Mouse (Mus musculus): ENCODE measurements around the gene Dync1li1. TPM values are rescaled to one million over a fixed set of nuclear protein-coding genes. Genes with fewer than 3 reads are reported as not detected.
"Not testable (repeated sequence)": the region's sequence is repeated elsewhere in the genome, so short reads cannot be mapped to it uniquely, and the experiment has no call there.

The Dync1li1 gene
- total RNA-seq, 2 experiments from 2014 or later: 45.7 to 49.6 TPM

DNA sequence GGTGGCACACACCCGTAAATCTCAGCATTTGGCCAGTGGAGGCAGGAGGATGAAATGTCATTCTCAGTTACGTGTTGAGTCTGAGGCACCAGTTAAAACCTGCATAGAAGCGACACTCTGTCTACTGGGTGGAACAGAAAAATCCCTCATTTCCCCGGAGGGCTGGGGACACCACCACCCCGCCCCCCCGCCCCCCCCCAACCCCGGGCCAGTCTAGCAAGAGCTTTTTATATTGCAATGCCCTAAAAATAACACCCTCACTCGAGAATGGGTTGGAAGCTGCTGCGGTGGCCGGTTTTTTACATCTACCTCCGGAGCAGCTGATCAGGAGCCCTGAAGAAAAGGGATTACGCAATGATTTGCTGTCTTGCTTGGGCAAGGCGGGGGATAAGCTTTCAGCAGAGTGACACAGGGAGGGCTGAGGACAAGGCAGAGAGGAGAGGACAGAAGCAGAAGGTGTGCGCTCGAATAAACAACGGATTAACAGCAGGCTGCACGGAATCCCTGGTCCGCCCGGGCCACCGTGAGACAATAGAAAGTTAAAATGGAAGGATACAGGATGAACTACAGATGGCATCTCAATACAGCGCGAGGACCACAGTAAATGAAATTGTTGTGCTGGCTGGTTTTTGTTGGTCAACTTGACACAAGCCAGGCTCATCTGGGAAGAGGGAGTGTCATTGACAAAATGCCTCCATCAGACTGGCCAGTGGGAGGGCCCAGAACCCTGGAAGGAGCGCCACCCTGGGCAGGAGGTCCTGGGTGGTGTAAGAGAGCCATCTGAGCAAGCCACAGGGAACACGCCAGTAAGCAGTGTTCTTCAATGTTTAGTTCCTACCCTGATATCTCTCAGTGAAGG lies 15.7 kb upstream of the Dync1li1 start:
- DNase-seq (ENCODE audit: low spot score in 2 of 2): no peak

DNA sequence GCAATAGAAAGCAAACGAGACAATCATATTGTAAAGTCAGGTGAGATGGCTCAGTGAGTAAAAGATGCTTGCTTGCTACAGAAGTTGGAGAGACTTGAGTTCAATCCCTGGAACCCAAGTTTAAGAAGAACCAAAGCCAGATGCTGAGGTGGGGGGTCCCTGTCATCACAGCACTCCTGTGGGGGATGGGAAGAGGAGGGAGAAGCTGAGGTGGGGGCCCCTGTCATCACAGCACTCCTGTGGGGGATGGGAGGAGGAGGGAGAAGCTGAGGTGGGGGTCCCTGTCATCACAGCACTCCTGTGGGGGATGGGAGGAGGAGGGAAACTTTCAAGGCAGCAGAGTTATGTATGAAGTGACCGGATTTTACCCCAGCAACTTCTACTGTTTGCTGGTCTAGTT lies 15.0 kb upstream of the Dync1li1 start:
- DNase-seq (ENCODE audit: low spot score in 2 of 2): no peak

DNA sequence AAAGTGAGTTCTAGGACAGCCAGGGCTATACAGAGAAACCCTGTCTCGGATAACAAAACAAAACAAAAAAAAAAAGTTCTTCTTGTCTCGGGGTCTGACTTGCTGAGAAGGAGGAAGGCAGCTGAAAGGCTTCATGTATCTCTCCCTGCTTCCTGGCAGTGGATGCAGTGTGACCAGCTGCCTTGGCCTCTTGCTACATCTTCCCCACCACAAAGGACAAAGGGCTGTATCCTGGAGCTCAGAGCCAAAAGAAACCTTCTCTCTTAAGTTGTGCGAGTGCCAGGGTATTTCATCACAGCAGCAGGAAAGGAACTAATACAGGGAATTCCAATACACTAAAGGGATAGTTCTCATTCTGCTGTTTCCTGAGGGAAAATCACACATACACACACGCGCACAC lies 10.0 kb upstream of the Dync1li1 start:
- no peak for DNase-seq (ENCODE audit: low spot score in 2 of 2)

DNA sequence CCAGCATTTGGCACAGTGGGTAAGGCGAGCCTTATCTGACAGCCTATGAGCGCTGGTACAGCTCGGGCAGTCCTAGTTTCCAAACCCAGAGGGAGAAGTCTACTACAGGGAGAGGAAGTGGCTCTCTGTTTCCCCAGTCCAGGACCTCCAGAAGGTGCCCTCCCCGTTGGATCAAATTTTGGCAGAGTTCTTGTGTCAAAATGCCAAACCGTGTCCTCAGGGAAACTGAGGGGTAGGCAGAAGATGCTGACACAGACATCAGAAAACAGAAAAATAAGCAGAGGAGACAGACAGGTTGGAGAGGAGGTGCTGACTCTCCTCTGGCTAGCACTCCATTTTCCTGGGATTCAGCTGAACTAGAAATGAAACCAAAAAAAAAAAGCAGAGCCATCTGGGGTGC lies 8.6 kb upstream of the Dync1li1 start:
- no peak for DNase-seq (ENCODE audit: low spot score in 2 of 2)

DNA sequence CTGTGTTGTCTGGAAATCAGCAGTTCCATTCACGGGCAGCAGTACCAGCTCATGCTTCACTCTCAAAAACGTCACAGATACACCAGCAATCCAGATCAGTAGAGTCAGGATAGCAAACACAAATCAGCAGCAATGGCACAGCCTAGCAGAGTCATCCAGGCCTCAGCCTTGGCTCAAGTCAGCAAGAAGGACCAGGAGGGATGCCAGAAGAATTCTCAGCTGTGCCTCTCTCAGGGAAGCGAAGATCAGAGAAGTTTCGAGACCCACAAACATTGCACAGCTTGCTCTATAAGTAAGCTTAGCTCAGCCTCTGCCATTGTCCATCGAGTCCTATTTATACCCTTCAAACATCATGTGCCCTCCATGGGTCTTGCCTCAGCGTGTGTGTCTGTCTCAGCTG lies 8.1 kb upstream of the Dync1li1 start:
- DNase-seq (ENCODE audit: low spot score in 2 of 2): no peak

DNA sequence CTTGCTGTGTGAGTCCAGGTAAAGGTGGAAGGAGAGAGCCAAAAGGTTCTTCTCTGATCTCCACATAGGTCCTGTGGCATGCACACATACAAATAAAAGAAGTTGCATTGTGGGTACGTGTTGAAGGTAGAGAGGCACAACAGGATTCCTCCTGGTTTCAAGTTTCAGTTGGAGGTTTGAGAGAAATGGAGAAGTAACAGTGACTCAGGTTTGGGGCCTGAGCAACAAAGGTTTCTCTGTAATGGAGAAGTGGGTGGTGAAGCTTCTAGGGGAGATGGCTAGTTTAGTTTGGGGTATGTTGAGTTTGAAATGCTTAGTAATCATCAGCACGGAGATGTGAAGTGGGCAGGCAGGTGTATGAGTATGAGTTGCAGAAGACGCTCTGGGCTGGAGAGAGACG lies 6.4 kb upstream of the Dync1li1 start:
- no peak for DNase-seq (ENCODE audit: low spot score in 2 of 2)

DNA sequence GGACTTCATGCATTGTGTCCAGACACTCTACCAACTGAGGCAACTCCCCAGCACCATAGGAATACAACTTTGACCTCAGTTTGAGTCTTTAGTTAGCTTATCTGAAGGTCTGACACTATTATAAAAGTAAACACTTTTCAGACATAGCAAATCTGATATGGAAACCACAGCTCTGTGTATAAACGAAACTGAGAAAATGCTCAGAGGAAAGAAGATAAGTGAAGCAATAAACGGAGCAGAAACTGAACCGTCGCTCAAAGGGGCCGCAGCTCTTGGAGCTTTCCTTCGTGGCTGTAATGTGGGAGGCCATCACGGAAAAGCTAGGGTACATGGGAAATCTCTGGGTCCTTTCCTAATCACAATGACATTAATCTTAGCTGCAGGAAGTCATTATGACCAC lies 2.3 kb upstream of the Dync1li1 start:
- no peak for DNase-seq (ENCODE audit: low spot score in 2 of 2)

DNA sequence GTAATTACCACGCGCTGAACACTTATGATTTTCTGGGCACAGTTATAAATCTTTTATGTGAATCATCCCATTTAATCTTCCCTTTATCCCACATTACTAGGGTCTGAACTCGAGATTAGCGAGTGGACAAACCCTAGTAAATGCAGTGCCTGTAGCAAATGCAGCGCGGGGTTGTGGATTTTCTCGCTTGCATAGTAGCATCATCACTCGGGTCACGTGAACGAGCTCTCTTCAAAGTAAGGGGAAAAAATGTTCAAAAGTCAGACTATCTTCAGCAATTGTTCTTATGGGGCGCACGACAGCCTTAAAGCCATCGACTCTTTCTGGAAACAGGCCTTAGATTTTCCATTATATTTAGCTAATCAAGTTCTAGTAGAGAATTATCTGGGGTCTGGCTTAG lies 951 bp upstream of the Dync1li1 start:
- DNase-seq (ENCODE audit: low spot score in 2 of 2): no peak

DNA sequence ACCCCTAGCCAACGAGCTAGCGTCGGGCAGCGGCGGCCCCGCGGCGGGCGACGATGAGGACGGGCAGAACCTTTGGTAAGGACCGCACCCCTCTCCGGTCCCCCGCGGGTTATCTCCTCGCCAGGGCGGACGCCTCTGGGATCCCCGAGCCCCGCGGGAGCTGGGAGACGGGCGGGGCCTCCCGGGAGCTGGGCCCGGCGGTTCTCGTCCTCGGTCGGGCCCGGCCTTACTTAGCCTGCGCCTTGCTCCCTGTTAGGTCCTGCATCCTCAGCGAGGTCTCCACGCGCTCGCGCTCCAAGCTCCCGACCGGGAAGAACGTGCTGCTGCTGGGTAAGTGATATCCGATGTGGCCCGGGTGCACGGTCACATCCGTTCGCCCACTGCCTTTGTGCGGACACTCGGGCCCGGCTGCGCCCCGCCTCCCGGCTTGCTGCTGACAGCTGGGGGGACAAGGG lies 390 bp downstream of the Dync1li1 start:
- peak; percentile 13 to 53 for DNase-seq (ENCODE audit: low spot score in 2 of 2)

DNA sequence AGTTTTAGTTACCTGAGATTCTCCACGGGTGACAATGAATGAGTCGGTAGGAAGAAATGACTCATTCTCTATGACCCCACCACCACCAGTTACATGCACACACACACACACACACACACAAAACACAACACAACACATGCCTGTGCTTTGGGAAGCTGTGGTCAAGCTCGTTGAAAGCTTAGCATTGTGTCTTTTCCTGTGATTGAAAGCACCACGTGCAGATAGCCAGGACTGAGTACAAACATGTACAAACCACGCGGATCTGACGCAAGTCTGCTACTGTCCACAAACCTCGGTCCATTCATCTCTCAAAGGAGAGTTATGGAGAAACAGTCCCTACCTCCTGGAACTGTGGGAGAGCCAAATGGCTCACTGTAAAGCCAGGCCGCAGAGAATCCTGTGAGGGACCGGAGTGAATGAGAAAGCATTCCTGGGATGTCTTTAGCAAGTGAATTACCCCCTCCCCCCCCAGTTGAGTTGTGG lies 1.6 kb downstream of the Dync1li1 start:
- no peak for DNase-seq (ENCODE audit: low spot score in 2 of 2)

DNA sequence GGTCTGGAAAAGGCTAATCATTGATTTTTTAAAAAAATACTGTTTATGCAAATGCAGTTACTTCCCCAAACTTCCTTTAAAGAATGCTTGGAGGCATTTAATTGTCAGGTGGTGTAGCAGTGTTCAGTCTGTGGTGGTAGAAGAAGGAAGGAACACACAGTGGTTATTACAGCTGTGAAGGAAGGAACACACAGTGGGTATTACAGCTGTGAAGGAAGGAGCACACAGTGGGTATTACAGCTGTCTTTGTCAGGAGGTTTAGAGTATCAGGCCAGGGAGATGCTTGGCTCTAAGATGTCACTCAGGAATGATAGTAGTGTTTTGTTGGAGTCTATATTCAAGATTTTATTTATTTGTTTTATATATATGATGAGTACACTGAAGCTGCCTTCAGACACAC lies 2.5 kb downstream of the Dync1li1 start:
- no peak for DNase-seq (ENCODE audit: low spot score in 2 of 2)

DNA sequence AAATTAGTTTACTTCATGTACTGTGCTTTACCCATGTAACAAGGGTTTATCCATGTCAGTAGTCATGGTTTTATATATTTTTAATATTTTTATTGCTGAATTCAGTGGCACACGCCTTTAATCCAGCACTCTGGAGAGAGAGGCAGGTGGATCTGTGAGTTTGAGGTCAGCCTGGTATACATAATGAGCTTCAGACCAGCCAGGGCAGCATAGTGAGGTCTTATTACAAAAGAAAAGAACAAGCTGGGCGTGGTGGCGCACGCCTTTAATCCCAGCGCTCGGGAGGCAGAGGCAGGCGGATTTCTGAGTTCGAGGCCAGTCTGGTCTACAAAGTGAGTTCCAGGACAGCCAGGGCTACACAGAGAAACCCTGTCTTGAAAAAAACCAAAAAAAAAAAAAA lies 7.1 kb downstream of the Dync1li1 start:
- not testable (repeated sequence) for DNase-seq (ENCODE audit: low spot score in 2 of 2)

DNA sequence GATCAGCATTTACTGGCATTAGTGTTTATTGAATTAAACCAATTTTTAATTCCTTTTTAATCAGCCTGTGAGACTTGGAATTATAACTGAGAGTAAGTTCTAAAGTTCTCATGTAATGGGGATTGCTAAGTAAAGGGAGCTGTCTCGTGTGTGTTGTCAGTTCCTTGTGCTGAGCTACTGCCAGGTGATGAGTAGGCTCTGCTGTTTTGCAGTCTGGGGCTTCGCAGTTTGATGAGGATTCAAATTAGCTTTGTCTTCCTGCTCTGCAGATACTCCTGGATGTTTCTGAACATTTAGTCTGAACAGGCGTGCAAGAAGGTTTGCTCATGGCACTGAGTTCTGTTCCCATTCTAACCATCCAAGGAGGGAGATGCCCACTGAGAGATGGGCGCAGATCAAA lies 8.5 kb downstream of the Dync1li1 start:
- no peak for DNase-seq (ENCODE audit: low spot score in 2 of 2)

DNA sequence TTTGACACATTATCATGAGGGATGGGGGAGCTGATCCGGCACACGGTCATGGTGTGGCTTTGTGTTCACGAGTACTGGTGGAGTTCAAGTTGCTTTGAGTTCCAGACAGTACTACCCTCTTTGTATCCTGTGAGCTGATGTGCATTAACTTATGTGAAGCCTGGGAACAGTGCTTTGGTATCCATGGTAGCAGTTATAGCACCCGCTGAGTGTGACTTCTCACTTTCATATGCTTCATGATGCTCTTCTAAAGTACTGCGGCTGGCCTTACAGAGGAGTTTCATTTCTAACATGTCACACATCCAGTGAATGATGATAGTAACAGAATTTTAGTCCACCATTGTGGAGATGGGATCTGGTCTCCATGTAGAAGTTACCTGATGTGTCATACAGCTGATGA lies 9.3 kb downstream of the Dync1li1 start:
- no peak for DNase-seq (ENCODE audit: low spot score in 2 of 2)

DNA sequence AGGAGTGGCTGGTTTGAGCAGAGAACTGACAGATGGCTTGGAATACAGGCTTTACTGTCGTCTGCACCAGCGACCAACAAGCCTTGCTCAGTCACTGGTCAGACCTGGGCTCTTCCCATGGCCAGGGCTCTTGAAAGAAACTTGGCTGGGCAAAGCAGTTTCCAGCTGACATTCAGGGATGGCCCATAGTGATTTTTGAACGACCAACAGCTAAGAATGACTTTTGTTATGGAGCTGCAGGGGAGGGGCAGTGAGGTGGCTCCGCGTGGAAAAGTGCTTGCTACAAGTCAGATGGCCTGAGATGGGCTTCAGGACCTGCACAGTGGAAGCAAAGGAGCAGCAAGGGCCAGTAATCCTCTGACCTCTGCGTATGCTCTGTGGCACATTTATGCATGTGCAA lies 10.7 kb downstream of the Dync1li1 start:
- no peak for DNase-seq (ENCODE audit: low spot score in 2 of 2)

DNA sequence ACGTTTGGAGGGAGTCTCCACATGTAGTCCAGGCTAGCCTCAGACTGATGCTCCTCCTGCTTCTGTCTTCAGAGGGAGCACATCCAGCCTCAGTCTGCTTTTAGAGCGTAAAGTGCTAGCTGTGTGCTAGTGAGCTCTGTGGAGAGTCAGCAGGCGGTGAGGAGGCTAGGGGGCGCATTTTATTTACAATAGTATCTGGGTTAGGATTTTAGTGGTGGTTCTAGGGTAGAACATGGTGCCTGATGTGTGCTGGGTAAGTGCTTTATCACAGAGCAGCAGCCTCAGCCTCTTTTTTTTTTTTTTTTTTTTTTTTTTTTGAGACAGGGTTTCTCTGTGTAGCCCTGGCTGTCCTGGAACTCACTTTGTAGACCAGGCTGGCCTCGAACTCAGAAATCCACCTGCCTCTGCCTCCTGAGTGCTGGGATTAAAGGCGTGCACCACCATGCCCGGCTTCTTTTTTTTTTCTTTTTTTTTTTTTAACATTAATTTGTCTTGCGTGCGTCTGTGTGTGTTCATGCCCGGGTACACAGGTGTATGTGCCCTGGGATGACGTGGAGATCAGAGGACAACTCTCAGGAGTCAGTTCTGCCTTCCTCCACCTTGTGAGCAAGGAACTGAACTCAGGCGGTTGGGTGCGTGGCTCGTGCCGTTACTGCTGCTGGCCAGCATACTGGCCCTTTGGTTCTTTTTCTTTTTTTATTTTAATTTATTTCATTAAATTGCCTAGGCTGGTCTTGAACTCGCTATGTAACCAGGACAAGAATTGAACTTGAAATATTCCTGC lies 11.5 kb downstream of the Dync1li1 start:
- no peak for DNase-seq (ENCODE audit: low spot score in 2 of 2)

DNA sequence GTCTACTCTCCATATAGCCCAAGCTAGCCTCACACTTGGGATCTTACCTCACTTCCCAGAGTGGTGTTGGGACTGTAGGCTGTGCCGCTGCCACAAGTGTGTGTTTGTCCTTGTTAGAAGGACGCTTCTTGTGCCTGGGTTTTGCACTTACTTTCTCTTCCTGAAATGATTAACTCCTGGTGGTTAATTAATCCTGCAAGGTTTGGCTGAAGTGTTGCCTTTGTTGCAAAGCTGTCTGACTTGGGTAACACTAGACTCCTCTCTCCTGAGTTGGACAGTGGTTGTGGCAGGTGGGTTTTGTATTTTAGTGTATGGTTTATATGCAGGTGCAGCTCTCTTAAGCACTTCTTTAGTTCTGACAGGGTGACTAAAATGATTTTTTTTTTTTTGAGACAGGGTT lies 12.4 kb downstream of the Dync1li1 start:
- no peak for DNase-seq (ENCODE audit: low spot score in 2 of 2)

DNA sequence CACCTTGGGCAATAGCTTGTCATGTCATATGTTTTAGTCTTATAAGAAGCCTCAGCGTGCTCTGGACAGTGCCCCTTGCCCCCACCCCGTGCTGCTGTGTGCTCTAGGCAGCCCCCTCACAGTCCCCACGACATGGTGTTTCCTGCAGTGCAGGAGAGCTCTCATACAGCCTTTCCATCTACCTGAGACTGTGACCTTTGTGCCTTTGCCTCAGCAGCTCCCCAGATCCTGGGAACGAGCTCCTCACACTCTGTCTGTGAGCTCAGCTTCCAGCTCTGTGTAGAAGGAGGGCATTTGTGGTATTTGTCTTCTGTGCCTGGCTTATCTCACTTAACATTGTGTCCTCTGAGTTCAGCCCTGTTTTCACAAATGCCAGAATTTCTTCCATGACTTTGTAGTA lies 13.3 kb downstream of the Dync1li1 start:
- no peak for DNase-seq (ENCODE audit: low spot score in 2 of 2)

DNA sequence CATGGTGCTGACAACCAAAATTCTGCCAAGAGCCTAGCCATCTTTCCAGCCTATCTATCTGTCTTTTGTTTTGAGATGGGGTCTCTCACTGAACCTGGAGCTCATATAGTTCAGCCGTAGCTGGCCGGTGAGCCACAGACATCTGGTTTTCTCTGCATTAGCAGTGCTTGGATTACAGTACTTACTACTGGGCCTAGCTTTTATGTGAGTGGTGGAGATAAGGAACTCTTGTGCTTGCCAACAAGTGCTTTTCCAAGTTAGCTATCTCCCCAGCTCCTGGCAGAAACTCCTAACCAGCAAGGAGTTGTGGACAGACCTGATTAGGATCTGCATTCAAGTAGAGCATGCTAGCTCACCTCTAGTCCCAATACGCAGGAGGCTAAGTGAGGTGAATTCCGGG lies 19.2 kb downstream of the Dync1li1 start:
- DNase-seq (ENCODE audit: low spot score in 2 of 2): no peak

DNA sequence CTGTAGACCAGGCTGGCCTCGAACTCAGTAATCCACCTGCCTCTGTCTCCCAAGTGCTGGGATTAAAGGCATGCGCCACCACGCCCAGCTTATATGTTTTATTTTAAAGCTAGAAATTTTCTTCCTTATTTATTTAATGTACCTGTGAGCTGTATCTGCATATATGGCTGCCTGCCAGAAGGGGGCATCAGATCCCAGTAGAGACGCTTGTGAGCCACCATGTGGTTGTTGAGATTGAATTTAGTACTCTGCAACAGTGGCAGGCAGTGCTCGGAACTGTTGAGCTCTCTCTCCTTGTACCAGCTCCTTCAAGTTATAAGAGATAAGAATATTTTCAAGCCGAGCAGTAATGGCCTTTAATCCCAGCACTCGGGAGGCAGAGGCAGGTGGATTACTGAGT lies 21.8 kb downstream of the Dync1li1 start:
- no peak for DNase-seq (ENCODE audit: low spot score in 2 of 2)

DNA sequence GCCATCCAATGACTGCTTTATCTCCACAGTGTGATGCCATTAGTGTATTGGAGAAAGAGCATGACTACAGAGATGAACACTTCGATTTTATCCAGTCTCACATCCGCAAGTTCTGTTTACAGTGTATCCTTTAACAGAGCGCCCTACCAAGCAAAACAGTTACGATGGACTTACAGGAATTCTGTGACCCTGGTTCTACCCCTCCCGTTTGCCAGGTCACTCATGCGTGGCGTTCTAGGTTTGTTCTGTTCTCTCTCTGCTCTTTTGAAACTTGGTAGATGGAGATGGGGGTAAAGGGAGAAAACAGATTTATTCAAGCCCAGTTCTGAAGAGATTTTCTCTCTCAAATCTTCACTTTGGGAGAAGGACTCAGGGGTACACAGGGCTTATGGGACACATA lies 24.9 kb downstream of the Dync1li1 start:
- no peak for DNase-seq (ENCODE audit: low spot score in 2 of 2)

DNA sequence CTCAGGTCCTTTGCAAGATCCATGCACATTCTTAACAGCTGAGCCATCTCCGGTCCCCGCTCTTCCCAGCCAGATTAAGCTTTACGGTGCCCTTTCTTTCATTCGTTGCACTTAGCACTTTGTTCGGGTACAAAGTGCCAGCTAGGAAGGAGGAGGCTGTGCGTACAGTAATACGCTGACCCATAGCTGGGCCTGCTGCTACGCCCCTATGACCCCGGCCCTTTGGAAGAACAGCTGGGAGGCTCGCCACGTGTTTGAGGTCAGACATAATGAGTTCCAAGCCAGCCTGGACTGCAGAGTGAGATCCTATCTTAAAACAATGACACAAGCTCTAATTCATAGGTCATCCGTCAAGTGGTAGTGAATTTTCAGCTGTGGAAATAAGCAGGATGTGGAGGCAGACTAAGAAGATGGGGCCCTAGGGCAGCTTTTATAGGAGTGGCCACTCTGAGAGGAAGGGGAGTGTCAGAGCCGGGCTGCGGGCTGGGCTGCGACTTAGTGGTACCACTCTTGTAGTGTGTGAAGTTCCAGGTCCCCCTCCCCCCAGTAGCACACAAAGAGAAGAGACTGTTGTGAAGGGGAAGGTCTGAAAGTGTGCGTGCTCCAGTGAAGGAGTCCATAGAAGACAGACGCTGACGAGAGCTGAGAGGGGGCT lies 28.2 kb downstream of the Dync1li1 start:
- DNase-seq (ENCODE audit: low spot score in 2 of 2): no peak

All from adrenal gland, postnatal 4 days (tissue).